Mouse (Mus musculus) neural tube, embryonic 13.5 days (tissue): ENCODE measurements around the gene Nat8f4. TPM values are rescaled to one million over a fixed set of nuclear protein-coding genes. Genes with fewer than 3 reads are reported as not detected.
"Not testable (repeated sequence)": the region's sequence is repeated elsewhere in the genome, so short reads cannot be mapped to it uniquely, and the experiment has no call there.

Experiments used
- ATAC-seq: fragments of 200-750 bp; cut with Nextera tagmentation; 2 replicates; pipeline ENCODE4 v1.8.0; 2017; ENCODE audit warnings: low read depth, mild to moderate bottlenecking, moderate TSS enrichment, moderate library complexity
- H3K27ac ChIP-seq: fragments of 300-500 bp; sonication (generic); replicated peaks from 2 replicates; pipeline ENCODE4 v1.5.1; 2015; ENCODE audit warnings: moderate library complexity, mild to moderate bottlenecking, inconsistent platforms
- H3K27me3 ChIP-seq: fragments of 300-500 bp; sonication (generic); 2 replicates; pipeline ENCODE4 v1.6.1; 2015; ENCODE audit warnings: mild to moderate bottlenecking, inconsistent platforms
- H3K36me3 ChIP-seq: fragments of 300-500 bp; sonication (generic); 2 replicates; pipeline ENCODE4 v1.6.1; 2015; ENCODE audit warnings: mild to moderate bottlenecking, inconsistent platforms
- H3K4me1 ChIP-seq: fragments of 300-500 bp; sonication (generic); replicated peaks from 2 replicates; pipeline ENCODE4 v1.6.1; 2015; ENCODE audit warnings: inconsistent platforms
- H3K4me2 ChIP-seq: fragments of 300-500 bp; sonication (generic); 2 replicates; pipeline ENCODE4 v1.6.1; 2015; ENCODE audit warnings: inconsistent platforms, mild to moderate bottlenecking, moderate library complexity
- H3K4me3 ChIP-seq: fragments of 300-500 bp; sonication (generic); 2 replicates; pipeline ENCODE4 v1.5.1; 2015; ENCODE audit warnings: mild to moderate bottlenecking, inconsistent platforms
- H3K9ac ChIP-seq: fragments of 300-500 bp; sonication (generic); 2 replicates; pipeline ENCODE4 v1.6.1; 2015; ENCODE audit warnings: moderate library complexity, mild to moderate bottlenecking, inconsistent platforms
- H3K9me3 ChIP-seq: fragments of 300-500 bp; sonication (generic); 2 replicates; pipeline ENCODE4 v1.6.1; 2016; ENCODE audit warnings: inconsistent platforms
- WGBS: fragments of 180-500 bp; shearing (Covaris S2); methylation state at CpG from one replicate; pipeline ENCODE4 v1.1.7; 2015; 5-methylcytosine and 5-hydroxymethylcytosine counted together
- polyA plus RNA-seq: library from polyadenylated mRNA; unstranded; fragments of >200 nt; fragmentation: Nextera tagmentation; extraction: Ambion mirVana; gene quantifications from 2 replicates; pipeline ENCODE4 v1.2.1, GENCODE M21; 2015

The Nat8f4 gene
- polyA plus RNA-seq: 4.6 and 5.2 TPM in 2 replicates

DNA sequence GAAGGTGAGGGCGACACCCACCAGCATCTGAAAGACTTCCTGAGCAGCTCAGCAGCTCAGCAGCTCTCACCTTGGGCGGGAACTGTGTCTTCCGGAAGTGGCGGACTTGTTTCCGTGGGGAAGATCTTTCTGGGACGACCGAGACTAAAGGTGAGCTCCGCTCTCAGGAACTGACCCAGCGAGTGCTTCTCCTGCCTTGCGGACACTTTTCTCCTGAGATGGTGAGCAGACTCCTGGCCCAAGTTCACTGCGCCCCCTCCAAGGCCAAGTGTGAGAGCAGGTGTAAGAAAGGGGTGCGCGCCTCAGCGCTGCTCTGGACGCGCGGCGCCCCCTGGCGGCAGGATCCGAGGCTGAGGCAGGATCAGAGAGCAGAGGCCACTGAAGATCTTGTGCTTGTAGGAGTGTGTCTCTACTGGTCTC is at the start of gene Nat8f4:
Gene Nat8f4, minus strand, starts transcription at position 243 of the 420 bp plus-strand sequence.
- peak; percentile 75 for ATAC-seq
- not testable (repeated sequence) for H3K36me3 ChIP-seq, H3K4me1 ChIP-seq, H3K9me3 ChIP-seq, H3K27ac ChIP-seq, H3K9ac ChIP-seq, H3K27me3 ChIP-seq
- Histone ChIP-seq H3K4me3 (peak within 1 kb of the TSS; percentile 34), H3K4me2 (peak within 1 kb of the TSS; percentile 45)
- WGBS: 17% methylated on average over 20 of the region's 20 CpGs

DNA sequence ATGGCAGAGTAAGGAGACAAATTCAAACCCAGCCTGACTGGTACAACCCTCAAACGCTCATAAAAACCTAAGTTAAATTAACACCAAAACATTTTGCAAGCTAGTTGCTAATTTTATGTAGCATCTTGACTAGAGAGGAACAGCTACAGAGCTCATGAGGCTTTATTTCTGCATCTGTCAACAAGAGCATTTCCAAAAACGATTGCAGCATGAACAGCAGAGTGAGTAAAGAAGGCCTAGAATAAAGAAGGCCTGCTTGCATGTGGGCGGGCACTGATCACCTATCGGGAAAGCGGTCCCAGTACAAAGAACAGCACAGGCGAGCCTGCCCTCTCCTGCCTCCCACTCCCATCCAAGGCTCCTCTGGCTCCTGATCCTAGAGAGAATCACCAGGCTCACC is 43.9 kb upstream of the Nat8f4 start:
- no peak overlapping the region for H3K4me3 ChIP-seq
- no peaks in the 10 kb centered on the region for H3K9me3 ChIP-seq
- peaks cover 93% of the 10 kb centered on the region for H3K36me3 ChIP-seq
- no peaks in the 10 kb centered on the region for H3K4me1 ChIP-seq
- 90% methylated on average over 6 of the region's 6 CpGs for WGBS
- H3K27ac ChIP-seq: no peak overlapping the region
- no peak overlapping the region for H3K9ac ChIP-seq
- H3K27me3 ChIP-seq: no peaks in the 10 kb centered on the region
- no peak for ATAC-seq
- H3K4me2 ChIP-seq: no peak overlapping the region

DNA sequence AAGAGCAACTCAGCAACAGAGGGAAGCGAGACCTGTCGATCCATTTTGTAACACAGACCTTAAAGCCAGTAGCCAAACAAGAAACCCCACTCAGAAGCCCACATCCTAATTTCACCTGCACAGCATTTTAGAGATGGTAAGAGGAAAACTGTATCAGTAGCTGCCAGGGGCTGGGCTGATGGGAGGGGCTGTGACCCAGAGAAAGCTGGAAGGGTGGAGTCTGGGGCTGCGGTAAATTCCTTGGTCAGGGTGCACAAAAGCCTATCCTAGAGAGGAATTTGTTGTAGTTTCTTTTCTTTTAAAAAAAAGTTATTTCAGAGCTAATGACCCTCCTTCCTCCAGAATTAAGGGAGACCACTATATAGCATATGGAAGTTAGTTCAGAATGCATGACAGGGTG is 37.8 kb upstream of the Nat8f4 start:
- Histone ChIP-seq H3K9me3 (no peaks in the 10 kb centered on the region), H3K27ac (no peak overlapping the region), H3K4me3 (no peak overlapping the region), H3K4me1 (no peaks in the 10 kb centered on the region), H3K4me2 (no peak overlapping the region), H3K9ac (no peak overlapping the region), H3K36me3 (peaks cover 56% of the 10 kb centered on the region), H3K27me3 (no peaks in the 10 kb centered on the region)
- no peak for ATAC-seq
- WGBS: 94% methylated on average over 3 of the region's 3 CpGs

DNA sequence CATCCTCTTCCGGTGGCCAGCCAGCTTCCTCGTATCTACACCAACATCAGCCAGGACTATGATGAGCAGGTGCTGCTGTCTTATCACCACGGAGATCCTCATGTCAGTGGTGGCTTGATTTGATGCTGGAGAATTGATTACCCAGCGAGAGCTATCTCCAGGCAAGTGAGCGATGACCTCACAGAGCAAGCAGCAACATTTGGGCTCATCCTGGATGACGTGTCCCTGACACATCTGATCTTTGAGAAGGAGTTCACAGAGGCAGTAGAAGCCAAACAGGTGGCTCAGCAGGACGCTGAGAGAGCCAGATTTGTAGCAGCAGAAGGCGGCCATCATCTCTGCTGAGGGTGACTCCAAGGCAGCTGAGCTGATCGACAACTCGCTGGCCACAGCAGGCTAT is 34.0 kb upstream of the Nat8f4 start:
- 85% methylated on average over 10 of the region's 10 CpGs for whole genome bisulfite sequencing
- ATAC-seq: no peak

DNA sequence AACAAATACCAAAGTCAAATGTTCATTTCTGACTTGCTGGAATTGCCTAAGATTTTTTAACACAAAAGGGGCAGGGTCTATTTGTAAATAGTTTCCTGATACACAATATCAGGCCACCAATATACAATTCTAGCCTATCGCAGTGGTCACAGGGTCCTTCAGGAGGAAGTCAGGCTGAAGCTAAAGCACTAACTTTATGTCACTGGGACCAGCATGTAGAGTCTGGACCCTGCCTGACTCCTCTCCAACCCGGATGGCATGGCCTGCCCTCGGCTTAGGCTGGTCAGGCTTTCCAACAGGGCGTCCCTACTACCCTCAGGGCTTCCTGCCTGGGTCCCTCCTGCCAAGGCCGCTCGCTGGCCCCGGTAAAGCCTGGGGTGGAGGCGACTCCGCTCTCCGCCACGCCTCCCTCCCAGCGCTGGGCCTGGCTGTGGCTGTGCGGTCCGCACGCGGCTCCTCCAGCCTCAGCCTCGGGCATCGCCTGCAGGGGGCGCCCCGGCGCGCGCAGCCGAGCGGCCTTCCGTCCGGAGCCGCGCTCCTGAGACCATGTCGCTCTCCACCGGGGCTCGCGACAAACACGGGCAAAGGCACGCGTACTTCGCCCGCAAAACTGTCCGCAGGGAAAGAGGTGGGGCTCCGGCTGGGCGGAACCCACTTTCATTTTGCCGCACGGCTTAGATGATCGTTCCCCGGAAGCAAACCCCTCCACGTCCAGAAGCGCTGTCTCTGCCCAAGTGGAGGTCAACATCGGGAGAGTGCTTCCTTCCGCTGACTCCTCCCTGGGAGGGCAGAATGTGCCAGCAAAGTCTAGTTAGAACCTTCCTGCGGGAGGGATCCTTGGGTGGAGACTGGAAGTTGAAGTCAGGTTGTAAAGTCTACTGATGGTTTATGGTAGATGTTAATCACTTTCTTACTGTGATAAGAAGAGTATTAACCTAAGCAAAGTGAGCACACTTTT is 32.1 kb upstream of the Nat8f4 start:
- Histone ChIP-seq H3K27ac (peak overlapping the region; percentile 64), H3K4me2 (peak overlapping the region; percentile 59), H3K4me3 (peak overlapping the region; percentile 47), H3K9ac (peak overlapping the region; percentile 71), H3K36me3 (peaks cover 21% of the 10 kb centered on the region)
- 1% methylated on average over 50 of the region's 50 CpGs for WGBS
- not testable (repeated sequence) for H3K9me3 ChIP-seq, H3K4me1 ChIP-seq, H3K27me3 ChIP-seq
- peak; percentile 95 for ATAC-seq

More for the DNA sequence above, 34.0 kb upstream of the Nat8f4 start:
- Histone ChIP-seq H3K4me2 (no peak overlapping the region), H3K27me3 (no peaks in the 10 kb centered on the region), H3K36me3 (peaks cover 20% of the 10 kb centered on the region), H3K4me1 (peaks cover 10% of the 10 kb centered on the region), H3K9me3 (no peaks in the 10 kb centered on the region), H3K4me3 (no peak overlapping the region), H3K27ac (no peak overlapping the region), H3K9ac (no peak overlapping the region)

- no peaks in the 10 kb centered on the region for H3K27me3 ChIP-seq
- 68% methylated on average over 3 of the region's 3 CpGs for WGBS
- H3K4me1 ChIP-seq: peaks cover 10% of the 10 kb centered on the region
- no peak overlapping the region for H3K4me2 ChIP-seq
- H3K4me3 ChIP-seq: no peak overlapping the region
- no peak overlapping the region for H3K9ac ChIP-seq
- no peak for ATAC-seq
- H3K36me3 ChIP-seq: peaks cover 22% of the 10 kb centered on the region
- H3K9me3 ChIP-seq: no peaks in the 10 kb centered on the region
- H3K27ac ChIP-seq: no peak overlapping the region
Measured at GRCm38 (mm10) chr6:85935646-85936045, 31.0 kb upstream of the Nat8f4 start.

- Histone ChIP-seq H3K27me3 (no peaks in the 10 kb centered on the region), H3K4me2 (no peak overlapping the region), H3K9me3 (no peaks in the 10 kb centered on the region), H3K27ac (no peak overlapping the region), H3K4me3 (no peak overlapping the region), H3K4me1 (peaks cover 10% of the 10 kb centered on the region), H3K36me3 (peaks cover 34% of the 10 kb centered on the region), H3K9ac (no peak overlapping the region)
- WGBS: 87% methylated on average over 8 of the region's 8 CpGs
- no peak for ATAC-seq
Measured at GRCm38 (mm10) chr6:85934047-85934446, 29.4 kb upstream of the Nat8f4 start.

DNA sequence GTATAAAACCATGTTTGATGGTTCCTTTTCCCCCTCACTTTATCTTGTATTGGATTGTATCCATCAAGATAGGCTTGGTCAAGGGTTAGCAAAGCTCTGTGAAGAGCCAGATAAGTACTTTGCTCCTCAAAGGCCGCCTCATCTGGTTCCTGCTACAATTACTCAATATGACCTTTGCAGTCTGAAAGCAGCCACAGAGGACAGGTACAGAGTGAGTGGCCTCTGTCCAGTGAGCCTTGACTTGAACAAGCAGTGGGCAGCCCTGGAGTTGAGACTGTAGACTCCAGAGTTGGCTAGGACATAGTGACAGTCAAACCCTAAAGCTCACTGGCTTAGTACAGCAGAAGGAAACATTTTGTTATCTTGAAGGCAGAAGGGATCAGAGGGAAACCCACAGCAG is 24.6 kb upstream of the Nat8f4 start:
- Histone ChIP-seq H3K27ac (no peak overlapping the region), H3K4me3 (no peak overlapping the region), H3K4me2 (no peak overlapping the region), H3K9ac (no peak overlapping the region), H3K4me1 (no peaks in the 10 kb centered on the region), H3K36me3 (peaks cover 78% of the 10 kb centered on the region), H3K27me3 (no peaks in the 10 kb centered on the region), H3K9me3 (no peaks in the 10 kb centered on the region)
- no peak for ATAC-seq
- WGBS: 93% methylated on average over 1 of the region's 1 CpGs

- no peak overlapping the region for H3K27ac ChIP-seq
- H3K4me1 ChIP-seq: no peaks in the 10 kb centered on the region
- no peak overlapping the region for H3K9ac ChIP-seq
- no peak overlapping the region for H3K4me3 ChIP-seq
- no peak overlapping the region for H3K4me2 ChIP-seq
- no peaks in the 10 kb centered on the region for H3K9me3 ChIP-seq
- no peaks in the 10 kb centered on the region for H3K27me3 ChIP-seq
- no peak for ATAC-seq
- WGBS: 92% methylated on average over 9 of the region's 9 CpGs
- peaks cover 83% of the 10 kb centered on the region for H3K36me3 ChIP-seq
Measured at GRCm38 (mm10) chr6:85927476-85928464, 23.1 kb upstream of the Nat8f4 start.

DNA sequence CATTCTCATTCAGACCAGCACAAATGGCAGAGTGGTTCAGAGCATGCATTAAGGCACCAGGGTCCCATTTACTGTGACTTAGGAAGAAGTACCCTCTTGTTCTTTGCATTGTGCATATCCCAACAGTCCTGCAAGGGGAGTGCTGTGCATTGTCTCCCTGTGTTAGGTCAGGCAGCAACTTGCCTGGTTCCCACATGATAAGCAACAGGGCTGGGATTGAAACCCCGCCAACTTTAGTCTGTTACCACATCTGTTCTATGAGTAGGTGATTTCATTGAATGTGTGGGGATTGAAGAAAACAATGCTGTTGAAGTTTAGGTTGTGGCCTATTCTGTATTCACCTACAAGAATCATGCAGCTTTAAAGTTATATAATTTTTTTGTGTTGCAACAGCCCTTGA is 22.0 kb upstream of the Nat8f4 start:
- 91% methylated on average over 1 of the region's 1 CpGs for WGBS
- Histone ChIP-seq H3K4me3 (no peak overlapping the region), H3K4me2 (no peak overlapping the region), H3K36me3 (peaks cover 84% of the 10 kb centered on the region), H3K4me1 (no peaks in the 10 kb centered on the region), H3K27ac (no peak overlapping the region), H3K9me3 (no peaks in the 10 kb centered on the region), H3K27me3 (no peaks in the 10 kb centered on the region), H3K9ac (no peak overlapping the region)
- ATAC-seq: no peak

DNA sequence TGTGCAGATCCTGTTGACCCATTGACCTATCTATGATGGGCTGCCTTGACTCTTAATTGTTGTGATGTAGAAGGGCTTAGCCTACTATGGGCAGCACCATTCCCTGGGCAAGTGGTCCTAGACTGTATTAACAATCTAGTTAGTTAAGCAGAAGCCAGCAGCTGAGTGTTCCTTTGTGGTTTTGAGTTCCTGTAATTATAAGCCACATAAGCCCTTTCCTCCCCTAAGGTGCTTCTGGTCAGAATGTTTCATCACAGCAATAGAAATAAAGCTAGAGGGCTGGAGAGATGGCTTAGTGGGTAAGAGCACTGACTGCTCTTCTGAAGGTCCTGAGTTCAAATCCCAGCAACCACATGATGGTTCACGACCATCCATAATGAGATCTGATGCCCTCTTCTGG is 19.0 kb upstream of the Nat8f4 start:
- Histone ChIP-seq H3K4me2 (no peak overlapping the region), H3K27ac (no peak overlapping the region), H3K4me1 (no peaks in the 10 kb centered on the region), H3K36me3 (peaks cover 73% of the 10 kb centered on the region), H3K9ac (no peak overlapping the region), H3K27me3 (no peaks in the 10 kb centered on the region), H3K9me3 (no peaks in the 10 kb centered on the region), H3K4me3 (no peak overlapping the region)
- no peak for ATAC-seq
- 91% methylated on average over 1 of the region's 1 CpGs for WGBS

GRCm38 (mm10) chr6:85919401-85919800 is 14.7 kb upstream of the Nat8f4 start:
- no peak overlapping the region for H3K27ac ChIP-seq
- H3K9ac ChIP-seq: no peak overlapping the region
- H3K27me3 ChIP-seq: no peaks in the 10 kb centered on the region
- no peaks in the 10 kb centered on the region for H3K9me3 ChIP-seq
- peaks cover 33% of the 10 kb centered on the region for H3K36me3 ChIP-seq
- no peak overlapping the region for H3K4me3 ChIP-seq
- no peak overlapping the region for H3K4me2 ChIP-seq
- 93% methylated on average over 4 of the region's 4 CpGs for WGBS
- peaks cover 15% of the 10 kb centered on the region for H3K4me1 ChIP-seq
- ATAC-seq: no peak
